Mouse (Mus musculus): ENCODE measurements around the gene Tpbgl.

DNA sequence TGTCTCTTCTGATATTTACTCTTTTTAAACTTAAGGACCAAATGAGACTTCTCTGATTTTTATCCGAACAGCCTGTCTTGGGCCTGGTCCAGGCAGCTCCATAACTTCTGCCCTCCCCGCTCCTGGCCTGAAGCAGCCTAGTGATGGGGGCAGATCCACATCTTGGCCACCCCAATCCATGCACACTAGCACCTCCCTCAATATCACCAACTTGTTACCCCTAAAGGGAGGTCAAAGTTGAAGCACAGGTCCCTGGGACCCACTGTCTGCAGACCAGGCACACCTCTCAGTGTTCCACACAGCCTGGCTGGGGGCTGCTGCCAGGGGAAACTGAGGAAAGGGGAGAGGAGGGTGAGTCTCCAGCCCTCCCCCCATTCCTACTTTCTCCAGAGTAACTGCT, 21.8 kb downstream of the Tpbgl start:
- no peak for TF ChIP-seq EP300 (IDR thresholded peaks at IDR 0.05; ENCODE audit: low read depth)
- TF ChIP-seq CTCF (IDR thresholded peaks at IDR 0.05; ENCODE audit: low read depth), result no peak

Data from heart, postnatal 0 days (tissue).